Mouse (Mus musculus) neural tube, embryonic 11.5 days (tissue): ENCODE measurements around the gene Ssc5d. TPM values are rescaled to one million over a fixed set of nuclear protein-coding genes. Genes with fewer than 3 reads are reported as not detected.

Source experiments
- ATAC-seq: fragments of 200-750 bp; cut with Nextera tagmentation; 2 replicates; pipeline ENCODE4 v1.8.0; 2017; ENCODE audit warnings: moderate number of reproducible peaks, mild to moderate bottlenecking, moderate TSS enrichment, moderate library complexity; ENCODE audit not compliant: insufficient read depth, low FRiP score, low TSS enrichment
- DNase-seq: peaks from one replicate; pipeline ENCODE4 v3.0.0-alpha.2; 2015; ENCODE audit warnings: low spot score
- H3K27ac ChIP-seq: fragments of 300-500 bp; sonication (generic); 2 replicates; pipeline ENCODE4 v1.5.1; 2014; ENCODE audit warnings: low read depth, mild to moderate bottlenecking, low read length
- H3K27me3 ChIP-seq: fragments of 300-500 bp; sonication (generic); 2 replicates; pipeline ENCODE4 v1.6.1; 2014; ENCODE audit warnings: mild to moderate bottlenecking, low read length, mixed read lengths; ENCODE audit not compliant: control insufficient read depth, insufficient read depth
- H3K36me3 ChIP-seq: fragments of 300-500 bp; sonication (generic); 2 replicates; pipeline ENCODE4 v1.6.1; 2014; ENCODE audit warnings: mild to moderate bottlenecking, low read length, moderate library complexity, mixed read lengths; ENCODE audit not compliant: control insufficient read depth, insufficient read depth
- H3K4me1 ChIP-seq: fragments of 300-500 bp; sonication (generic); 2 replicates; pipeline ENCODE4 v1.6.1; 2014; ENCODE audit warnings: low read length, mixed read lengths; ENCODE audit not compliant: control insufficient read depth, insufficient read depth
- H3K4me2 ChIP-seq: fragments of 300-500 bp; sonication (generic); 2 replicates; pipeline ENCODE4 v1.6.1; 2014; ENCODE audit warnings: low read depth, mild to moderate bottlenecking, moderate library complexity
- H3K4me3 ChIP-seq: fragments of 300-500 bp; sonication (generic); 2 replicates; pipeline ENCODE4 v1.5.1; 2014; ENCODE audit warnings: low read depth, low read length
- H3K9ac ChIP-seq: fragments of 300-500 bp; sonication (generic); 2 replicates; pipeline ENCODE4 v1.6.1; 2014; ENCODE audit warnings: mild to moderate bottlenecking, low read length
- H3K9me3 ChIP-seq: fragments of 300-500 bp; sonication (generic); 2 replicates; pipeline ENCODE4 v1.6.1; 2016; ENCODE audit warnings: low read length; ENCODE audit not compliant: control insufficient read depth
- WGBS: fragments of 180-500 bp; shearing (Covaris S2); extraction: QIAGEN DNeasy Blood & Tissue Kit; methylation state at CpG from one replicate; pipeline ENCODE4 v1.1.7; 2014; 5-methylcytosine and 5-hydroxymethylcytosine counted together
- polyA plus RNA-seq: library from polyadenylated mRNA; unstranded; fragments of >200 nt; fragmentation: Nextera tagmentation; extraction: Ambion mirVana; gene quantifications from 2 replicates; pipeline ENCODE4 v1.2.1, GENCODE M21; 2014

Ssc5d gene
- polyA plus RNA-seq, 1 experiment from 2014 or later: 3.3 TPM

- no peak overlapping the region for H3K4me3 ChIP-seq
- H3K4me2 ChIP-seq: no peak overlapping the region
- no peaks in the 10 kb centered on the region for H3K4me1 ChIP-seq
- WGBS: 79% methylated on average over 18 of the region's 18 CpGs
- DNase-seq (no peak), ATAC-seq (no peak)
- H3K27ac ChIP-seq: no peak overlapping the region
- H3K27me3 ChIP-seq: no peaks in the 10 kb centered on the region
- no peaks in the 10 kb centered on the region for H3K36me3 ChIP-seq
- no peaks in the 10 kb centered on the region; the same call in 1 of the 2 replicates for H3K9me3 ChIP-seq
- no peak overlapping the region for H3K9ac ChIP-seq
Observed at GRCm38 (mm10) chr7:4972321-4973047, 46.9 kb downstream of the Ssc5d start.

GRCm38 (mm10) chr7:4975455-4975854, 49.9 kb downstream of the Ssc5d start:
- H3K9ac ChIP-seq: no peak overlapping the region
- H3K36me3 ChIP-seq: no peaks in the 10 kb centered on the region
- no peak overlapping the region for H3K4me2 ChIP-seq
- no peak for ATAC-seq
- no peak overlapping the region for H3K27ac ChIP-seq
- WGBS: 56% methylated on average over 4 of the region's 4 CpGs
- DNase-seq: no peak
- no peaks in the 10 kb centered on the region for H3K27me3 ChIP-seq
- H3K9me3 ChIP-seq: no peaks in the 10 kb centered on the region; the same call in 1 of the 2 replicates
- H3K4me1 ChIP-seq: no peaks in the 10 kb centered on the region
- H3K4me3 ChIP-seq: no peak overlapping the region

DNA sequence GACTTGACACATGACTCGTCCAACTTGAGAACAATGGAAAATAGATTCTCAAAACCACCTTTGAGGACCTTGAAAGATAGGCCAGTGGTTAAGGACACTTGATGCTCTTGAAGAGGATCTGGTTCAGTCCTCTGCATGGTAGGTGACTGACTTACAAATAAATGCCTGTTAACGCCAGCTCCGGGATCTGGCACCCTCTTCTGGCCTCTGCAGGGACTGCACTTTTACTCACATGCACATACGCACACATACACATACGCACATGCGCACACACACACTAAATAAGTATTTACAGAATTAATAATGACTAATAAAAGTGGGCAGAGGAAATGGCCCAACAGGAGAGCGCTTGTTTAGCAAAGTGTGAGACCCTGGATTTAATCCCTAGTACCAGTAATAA, 51.2 kb downstream of the Ssc5d start:
- H3K9ac ChIP-seq: no peak overlapping the region
- DNase-seq: no peak
- WGBS: 90% methylated on average over 7 of the region's 7 CpGs
- no peaks in the 10 kb centered on the region; the same call in 1 of the 2 replicates for H3K9me3 ChIP-seq
- H3K36me3 ChIP-seq: no peaks in the 10 kb centered on the region
- no peak overlapping the region for H3K27ac ChIP-seq
- no peaks in the 10 kb centered on the region for H3K4me1 ChIP-seq
- no peak overlapping the region for H3K4me3 ChIP-seq
- H3K4me2 ChIP-seq: no peak overlapping the region
- no peaks in the 10 kb centered on the region for H3K27me3 ChIP-seq
- ATAC-seq: no peak

GRCm38 (mm10) chr7:4988250-4988649, 62.7 kb downstream of the Ssc5d start:
- H3K9ac ChIP-seq: no peak overlapping the region
- H3K4me2 ChIP-seq: no peak overlapping the region
- ATAC-seq (no peak), DNase-seq (no peak)
- peaks cover 6% of the 10 kb centered on the region for H3K36me3 ChIP-seq
- 77% methylated on average over 2 of the region's 2 CpGs for WGBS
- peaks cover 7% of the 10 kb centered on the region for H3K27me3 ChIP-seq
- H3K4me1 ChIP-seq: no peaks in the 10 kb centered on the region
- H3K4me3 ChIP-seq: no peak overlapping the region
- no peak overlapping the region for H3K27ac ChIP-seq
- H3K9me3 ChIP-seq: no peaks in the 10 kb centered on the region; the same call in 1 of the 2 replicates

DNA sequence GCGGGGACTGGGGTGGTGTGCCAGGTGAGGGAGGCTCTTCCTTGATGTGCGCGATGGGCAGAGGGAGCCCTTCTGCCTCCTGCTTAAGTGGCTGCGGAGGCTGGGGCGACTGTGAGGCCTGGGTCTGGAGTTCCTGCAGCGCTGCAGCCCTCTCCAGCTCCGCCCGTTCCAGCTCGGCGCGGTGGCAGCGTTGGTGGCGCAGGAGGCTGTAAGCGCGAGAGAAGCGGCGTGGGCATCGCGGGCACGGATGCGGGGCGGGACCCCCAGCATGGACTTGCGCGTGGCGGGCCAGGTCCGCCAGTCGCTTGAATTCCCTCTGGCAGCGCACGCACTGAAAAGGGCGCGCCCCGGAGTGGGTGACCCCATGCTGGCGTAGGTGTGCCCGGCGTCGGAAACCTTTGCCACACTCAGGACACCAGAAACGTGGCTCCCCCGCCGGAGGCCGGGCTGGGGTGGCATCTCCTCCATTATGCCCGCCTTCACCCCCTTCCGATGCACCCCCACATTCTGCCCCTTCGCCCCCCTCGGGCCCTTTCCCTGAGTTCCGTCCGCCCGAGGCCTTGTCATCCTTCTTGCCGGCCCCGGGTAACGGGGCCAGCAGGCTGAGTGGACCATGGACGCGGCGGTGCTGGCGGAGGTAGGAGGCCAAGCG, 67.9 kb downstream of the Ssc5d start:
- peak overlapping the region; percentile 14 for H3K4me3 ChIP-seq
- WGBS: 24% methylated on average over 45 of the region's 55 CpGs
- H3K4me1 ChIP-seq: peaks cover 17% of the 10 kb centered on the region
- H3K9me3 ChIP-seq: no peaks in the 10 kb centered on the region; the same call in 1 of the 2 replicates
- DNase-seq (no peak), ATAC-seq (no peak)
- peaks cover 7% of the 10 kb centered on the region for H3K36me3 ChIP-seq
- no peak overlapping the region for H3K27ac ChIP-seq
- H3K27me3 ChIP-seq: peaks cover 19% of the 10 kb centered on the region
- H3K4me2 ChIP-seq: peak overlapping the region; percentile 11
- no peak overlapping the region; the same call in 1 of the 2 replicates for H3K9ac ChIP-seq

GRCm38 (mm10) chr7:4993999-4994788, 68.6 kb downstream of the Ssc5d start:
- peaks cover 19% of the 10 kb centered on the region for H3K27me3 ChIP-seq
- ATAC-seq: no peak
- 40% methylated on average over 59 of the region's 59 CpGs for WGBS

More at GRCm38 (mm10) chr7:4993999-4994788, 68.6 kb downstream of the Ssc5d start:
- peak overlapping the region; percentile 18; the same call in 1 of the 2 replicates for H3K9ac ChIP-seq
- no peak overlapping the region for H3K27ac ChIP-seq
- peaks cover 7% of the 10 kb centered on the region for H3K36me3 ChIP-seq
- peak overlapping the region; percentile 11 for H3K4me2 ChIP-seq
- DNase-seq: no peak
- peak overlapping the region; percentile 72 for H3K4me3 ChIP-seq
- H3K4me1 ChIP-seq: peaks cover 17% of the 10 kb centered on the region
- H3K9me3 ChIP-seq: no peaks in the 10 kb centered on the region; the same call in 1 of the 2 replicates

Other genes starting within 250 kb of the Ssc5d start
- gene Hspbp1, start 240.7 kb upstream of the Ssc5d start, polyA plus RNA-seq: 108 and 120 TPM in 2 replicates
- gene Brsk1, start 235.2 kb upstream of the Ssc5d start, polyA plus RNA-seq: 2.7 and 3.4 TPM in 2 replicates
- gene Tmem150b, start 200.5 kb upstream of the Ssc5d start, polyA plus RNA-seq: 0.17 TPM in 1 of 2 replicates, not detected in the other
- 80.6 and 87.0 TPM in 2 replicates for gene Kmt5c, start 185.7 kb upstream of the Ssc5d start, polyA plus RNA-seq
- 23.0 and 27.0 TPM in 2 replicates for gene Cox6b2, start 172.7 kb upstream of the Ssc5d start, polyA plus RNA-seq
- not detected in 2 replicates for gene Fam71e2, start 154.5 kb upstream of the Ssc5d start, polyA plus RNA-seq
- 0.16 TPM in 1 of 2 replicates, not detected in the other for gene Il11, start 142.9 kb upstream of the Ssc5d start, polyA plus RNA-seq
- not detected in 2 replicates for gene Tmem190, start 142.8 kb upstream of the Ssc5d start, polyA plus RNA-seq
- gene Tmem238, start 136.1 kb upstream of the Ssc5d start, polyA plus RNA-seq: 1.7 and 2.2 TPM in 2 replicates
- gene Rpl28, start 132.9 kb upstream of the Ssc5d start, polyA plus RNA-seq: 157 and 169 TPM in 2 replicates
- gene Ube2s, start 113.2 kb upstream of the Ssc5d start, polyA plus RNA-seq: 422 and 471 TPM in 2 replicates
- 3.1 and 3.2 TPM in 2 replicates for gene Shisa7, start 81.1 kb upstream of the Ssc5d start, polyA plus RNA-seq
- gene Isoc2b, start 55.5 kb upstream of the Ssc5d start, polyA plus RNA-seq: 2.4 and 2.5 TPM in 2 replicates
- 0.49 and 0.82 TPM in 2 replicates for gene Isoc2a, start 48.6 kb upstream of the Ssc5d start, polyA plus RNA-seq
- gene Gm36210, start 19.3 kb upstream of the Ssc5d start, polyA plus RNA-seq: 0.29 TPM in 1 of 2 replicates, not detected in the other
- gene Zfp628, start 10.6 kb upstream of the Ssc5d start, polyA plus RNA-seq: 3.5 and 3.8 TPM in 2 replicates
- gene Nat14, start 3.8 kb upstream of the Ssc5d start, polyA plus RNA-seq: 6.4 and 7.1 TPM in 2 replicates
- not detected in 2 replicates for gene Sbk2, start 38.6 kb downstream of the Ssc5d start, polyA plus RNA-seq
- gene Sbk3, start 45.4 kb downstream of the Ssc5d start, polyA plus RNA-seq: 0.09 TPM in 1 of 2 replicates, not detected in the other
- gene Zfp579, start 70.4 kb downstream of the Ssc5d start, polyA plus RNA-seq: 41.6 and 47.8 TPM in 2 replicates
- gene Zfp524, start 88.6 kb downstream of the Ssc5d start, polyA plus RNA-seq: 7.8 and 10.1 TPM in 2 replicates
- 50.2 and 50.6 TPM in 2 replicates for gene Fiz1, start 88.9 kb downstream of the Ssc5d start, polyA plus RNA-seq
- 0.36 and 1.1 TPM in 2 replicates for gene Gm44973, start 89.7 kb downstream of the Ssc5d start, polyA plus RNA-seq
- gene Zfp865, start 94.6 kb downstream of the Ssc5d start, polyA plus RNA-seq: 5.5 and 5.6 TPM in 2 replicates
- 6.4 and 8.3 TPM in 2 replicates for gene Ccdc106, start 94.8 kb downstream of the Ssc5d start, polyA plus RNA-seq
- 0.50 TPM in 1 of 2 replicates, not detected in the other for gene 4632433K11Rik, start 108.3 kb downstream of the Ssc5d start, polyA plus RNA-seq
- gene Zfp784, start 112.7 kb downstream of the Ssc5d start, polyA plus RNA-seq: 2.7 and 3.2 TPM in 2 replicates
- 42.3 and 48.9 TPM in 2 replicates for gene Zfp580, start 125.8 kb downstream of the Ssc5d start, polyA plus RNA-seq
- gene U2af2, start 136.4 kb downstream of the Ssc5d start, polyA plus RNA-seq: 167 and 186 TPM in 2 replicates
- gene Epn1, start 154.4 kb downstream of the Ssc5d start, polyA plus RNA-seq: 64.8 and 67.4 TPM in 2 replicates
- not detected in 2 replicates for gene Rfpl4, start 191.2 kb downstream of the Ssc5d start, polyA plus RNA-seq
- not detected in 2 replicates for gene Rasl2-9, start 200.2 kb downstream of the Ssc5d start, polyA plus RNA-seq
- not detected in 2 replicates for gene Vmn1r55, start 223.9 kb downstream of the Ssc5d start, polyA plus RNA-seq